Mouse (Mus musculus): Measurements from ENCODE around the gene Gm6169. TPM values are rescaled to one million over a fixed set of nuclear protein-coding genes. Genes with fewer than 3 reads are reported as not detected.
"Not testable (repeated sequence)": the region's sequence is repeated elsewhere in the genome, so short reads cannot be mapped to it uniquely, and the experiment has no call there.

Gene Gm6169
- 1 to 10 TPM in 1 of 2 experiments, not detected in 1; 7.6 TPM for total RNA-seq (2021)
- long read RNA-seq, experiment 1, partial matches to known transcripts, result 0 of 1 reads
- long read RNA-seq, experiment 1, other reads (novel, unspliced or antisense), result 0 of 1 reads
- long read RNA-seq, experiment 2, partial matches to known transcripts, result 0 of 1 reads
- long read RNA-seq, experiment 2, other reads (novel, unspliced or antisense), result 0 of 1 reads

GRCm38 (mm10) chr13:97099187-97099852, at the start of gene Gm6169:
TSS of gene Gm6169 (minus strand) at chr13:97099237.
- DNase-seq, result no peak

GRCm38 (mm10) chr13:97145834-97146233, 46.8 kb upstream of the Gm6169 start:
- DNase-seq, result no peak

- no peak for DNase-seq
These were observed 43.3 kb upstream of the Gm6169 start for GRCm38 (mm10) chr13:97142321-97142720.

GRCm38 (mm10) chr13:97138404-97138931, 39.4 kb upstream of the Gm6169 start:
- DNase-seq, result not testable (repeated sequence)

- peak; percentile 86 for DNase-seq
These were observed 38.7 kb upstream of the Gm6169 start, which contains the start of the genes Gfm2 and Nsa2 for GRCm38 (mm10) chr13:97137466-97138400. TSS of gene Gfm2 (plus strand) at chr13:97137937. TSS of gene Nsa2 (minus strand) at chr13:97137937.

- DNase-seq, result not testable (repeated sequence)
These were observed 31.4 kb upstream of the Gm6169 start for GRCm38 (mm10) chr13:97130413-97130812.

GRCm38 (mm10) chr13:97129654-97130053, 30.6 kb upstream of the Gm6169 start:
- not testable (repeated sequence) for DNase-seq

- DNase-seq, result no peak
These were observed 22.3 kb upstream of the Gm6169 start for GRCm38 (mm10) chr13:97121341-97121740.

- no peak for DNase-seq
These were observed 10.0 kb upstream of the Gm6169 start for GRCm38 (mm10) chr13:97109046-97109445.

- DNase-seq, result not testable (repeated sequence)
These were observed 8.7 kb upstream of the Gm6169 start for GRCm38 (mm10) chr13:97107721-97108120.

- DNase-seq, result no peak
These were observed 6.0 kb upstream of the Gm6169 start for GRCm38 (mm10) chr13:97104996-97105395.

GRCm38 (mm10) chr13:97095726-97096125, 3.3 kb downstream of the Gm6169 start:
- DNase-seq, result no peak

- no peak for DNase-seq
These were observed 10.9 kb downstream of the Gm6169 start for GRCm38 (mm10) chr13:97088183-97088582.

- no peak for DNase-seq
These were observed 11.6 kb downstream of the Gm6169 start for GRCm38 (mm10) chr13:97087421-97087820.

GRCm38 (mm10) chr13:97086316-97086715, 12.7 kb downstream of the Gm6169 start:
- no peak for DNase-seq

GRCm38 (mm10) chr13:97082432-97082831, 16.6 kb downstream of the Gm6169 start:
- no peak for DNase-seq

- DNase-seq, result no peak
These were observed 18.4 kb downstream of the Gm6169 start for GRCm38 (mm10) chr13:97080615-97081014.

GRCm38 (mm10) chr13:97080201-97080600, 18.8 kb downstream of the Gm6169 start:
- DNase-seq, result no peak

GRCm38 (mm10) chr13:97077556-97077955, 21.5 kb downstream of the Gm6169 start:
- no peak for DNase-seq

GRCm38 (mm10) chr13:97073497-97073896, 25.5 kb downstream of the Gm6169 start:
- no peak for DNase-seq

- no peak for DNase-seq
These were observed 27.3 kb downstream of the Gm6169 start for GRCm38 (mm10) chr13:97071626-97072241.
